ENCODE assay signal across 15 mouse cellular contexts in genomic region chr17:7537618-7538266, GRCm38 (mm10).
DNase-seq lines count a peak whose midpoint lies in the region; ATAC-seq and TF ChIP-seq lines count a peak whose summit lies in the region.
"Had no signal": no experiment of that assay in that cellular context is flagged by ENCODE, and none has a peak within 500 bp of the region (broad histone marks: within the 10 kb centered on the region; RNA-seq: fewer than 3 reads in every experiment).

No protein-coding gene starts in this region.

- no peak for TF ChIP-seq CTCF in gastrocnemius, adult 2 months (IDR thresholded peaks at IDR 0.05)
- TF ChIP-seq CTCF in CH12.LX (conservative IDR thresholded peaks at IDR 0.05 in 1 of 2, IDR thresholded peaks at IDR 0.05 in 1 of 2; ENCODE audit: low read depth in 2 of 2, low read length in 2 of 2), result no peak

- no peak for TF ChIP-seq POLR2A in CH12.LX (IDR thresholded peaks at IDR 0.05; ENCODE audit: low read depth, low read length)

- dilution Hi-C loops in CH12.LX (cut with MboI; ENCODE audit: extremely low pct_ligation_motif_present, extremely low pct_unique_long_range_greater_than_20kb, low sequenced_read_pairs), result no loop called here

- in situ Hi-C loops in CH12.LX (cut with MboI; ENCODE audit: low pct_ligation_motif_present, low pct_unique_long_range_greater_than_20kb, low sequenced_read_pairs), result no loop called here

- no peak overlapping the region; the same call in 1 of the 2 replicates for H3K4me3 ChIP-seq in gastrocnemius, adult 2 months
- H3K4me3 ChIP-seq in kidney, embryonic 14.5 days (ENCODE audit: low read length), result no peak overlapping the region
- H3K4me3 ChIP-seq in CH12.LX (replicated peaks in 1 of 3; ENCODE audit: low read depth in 2 of 3, low read length in 2 of 3, poor library complexity in 1 of 3), result no peak overlapping the region
- no peak overlapping the region for H3K4me3 ChIP-seq in embryonic facial prominence, embryonic 14.5 days (ENCODE audit: low read depth, low read length)
- H3K4me3 ChIP-seq: liver, embryonic 15.5 days; myocyte had no signal

- no peak for TF ChIP-seq RAD21 in CH12.LX (IDR thresholded peaks at IDR 0.05; ENCODE audit: low read depth, low read length)

- TF ChIP-seq EP300 in CH12.LX (IDR thresholded peaks at IDR 0.05; ENCODE audit: low read length), result no peak

- no peaks in the 10 kb centered on the region for H3K27me3 ChIP-seq in kidney, embryonic 14.5 days (ENCODE audit: control insufficient read depth, insufficient read depth, low read length)
- H3K27me3 ChIP-seq in CH12.LX (replicated peaks), result no peaks in the 10 kb centered on the region
- no peaks in the 10 kb centered on the region for H3K27me3 ChIP-seq in embryonic facial prominence, embryonic 14.5 days (replicated peaks; ENCODE audit: control insufficient read depth, insufficient read depth, low read length)
- H3K27me3 ChIP-seq: liver, embryonic 15.5 days had no signal

- no peak overlapping the region for H3K9ac ChIP-seq in kidney, embryonic 14.5 days (ENCODE audit: low read depth, low read length)
- no peak overlapping the region for H3K9ac ChIP-seq in CH12.LX (ENCODE audit: insufficient read depth, low read depth)
- no peak overlapping the region for H3K9ac ChIP-seq in embryonic facial prominence, embryonic 14.5 days (ENCODE audit: low read depth, low read length)
- H3K9ac ChIP-seq: liver, embryonic 15.5 days had no signal

- H3K27ac ChIP-seq in gastrocnemius, adult 2 months, result peak overlapping the region; percentile 76
- peak overlapping the region; percentile 42; the same call in 1 of the 2 replicates for H3K27ac ChIP-seq in kidney, embryonic 14.5 days (ENCODE audit: low read depth, low read length)
- H3K27ac ChIP-seq in CH12.LX (ENCODE audit: insufficient read depth, low read depth), result no peak overlapping the region
- H3K27ac ChIP-seq in embryonic facial prominence, embryonic 14.5 days (replicated peaks; ENCODE audit: low read depth, low read length), result no peak overlapping the region; the same call in none of the 2 replicates
- H3K27ac ChIP-seq: liver, embryonic 15.5 days had no signal

- H3K79me2 ChIP-seq in CH12.LX (replicated peaks; ENCODE audit: control insufficient read depth, extremely low read depth, insufficient read depth, poor library complexity, severe bottlenecking), result no peaks in the 10 kb centered on the region

- intact Hi-C loops in gastrocnemius, adult 2 months (cut with DNase I), result no loop called here

- no peaks in the 10 kb centered on the region for H3K36me3 ChIP-seq in kidney, embryonic 14.5 days (ENCODE audit: control insufficient read depth, insufficient read depth, low read length)
- no peaks in the 10 kb centered on the region for H3K36me3 ChIP-seq in CH12.LX (replicated peaks in 1 of 2; ENCODE audit: control insufficient read depth in 1 of 2, insufficient read depth in 1 of 2, low read length in 1 of 2)
- H3K36me3 ChIP-seq in embryonic facial prominence, embryonic 14.5 days (ENCODE audit: control insufficient read depth, insufficient read depth, low read length), result no peaks in the 10 kb centered on the region
- H3K36me3 ChIP-seq: liver, embryonic 15.5 days had no signal

- no peak for DNase-seq in gastrocnemius, adult 2 months
- no peak for DNase-seq in gastrocnemius, adult 8-10 months (ENCODE audit: low spot score in 2 of 2)
- no peak for DNase-seq in kidney, postnatal 25 days
- no peak for DNase-seq in CH12.LX (ENCODE audit: extremely low read depth)
- peak; percentile 79 for DNase-seq in embryonic facial prominence, embryonic 14.5 days (ENCODE audit: low spot score)
- DNase-seq in right cerebral cortex, postnatal 14 days, result no peak
- no peak for DNase-seq in adrenal gland, adult 2 months
- DNase-seq: adrenal gland, adult 8-10 months; B cell, adult 2 months; cerebellum, postnatal 14 days; right cerebral cortex, postnatal 25 days; thymus, postnatal 4 days had no signal

- no peak for ATAC-seq in kidney, embryonic 14.5 days (ENCODE audit: low FRiP score, low TSS enrichment)
- peak; percentile 79 for ATAC-seq in embryonic facial prominence, embryonic 14.5 days (ENCODE audit: low read depth)

- WGBS in kidney, embryonic 14.5 days, result 50% methylated on average over 7 of the region's 7 CpGs
- WGBS in embryonic facial prominence, embryonic 14.5 days, result 46% methylated on average over 7 of the region's 7 CpGs

- no peak overlapping the region for H3K4me2 ChIP-seq in kidney, embryonic 14.5 days (replicated peaks; ENCODE audit: low read depth, low read length)
- H3K4me2 ChIP-seq in CH12.LX (ENCODE audit: insufficient read depth, low read depth, poor library complexity, severe bottlenecking), result no peak overlapping the region
- H3K4me2 ChIP-seq in embryonic facial prominence, embryonic 14.5 days (ENCODE audit: low read depth, low read length), result no peak overlapping the region
- H3K4me2 ChIP-seq: liver, embryonic 15.5 days had no signal

- peaks cover 7% of the 10 kb centered on the region for H3K4me1 ChIP-seq in kidney, embryonic 14.5 days (ENCODE audit: control insufficient read depth, insufficient read depth, low read length)
- H3K4me1 ChIP-seq in CH12.LX (ENCODE audit: control insufficient read depth in 1 of 2, insufficient read depth in 2 of 2), result peaks cover 2 to 5% of the 10 kb centered on the region in 2 experiments; a peak in 1 of 4 replicates
- no peaks in the 10 kb centered on the region; the same call in 1 of the 2 replicates for H3K4me1 ChIP-seq in embryonic facial prominence, embryonic 14.5 days (ENCODE audit: control insufficient read depth, insufficient read depth, low read length)
- H3K4me1 ChIP-seq: liver, embryonic 15.5 days had no signal

- H3K9me3 ChIP-seq in kidney, embryonic 14.5 days (ENCODE audit: control insufficient read depth, low read length), result 0 out of 2 replicates have a peak, but pooled peaks cover 2% of the 10 kb centered on the region
- H3K9me3 ChIP-seq in CH12.LX (replicated peaks; ENCODE audit: low read length), result peaks cover 9% of the 10 kb centered on the region
- H3K9me3 ChIP-seq in embryonic facial prominence, embryonic 14.5 days (ENCODE audit: control insufficient read depth, low read length), result peaks cover 5% of the 10 kb centered on the region; the same call in 1 of the 2 replicates
- H3K9me3 ChIP-seq: liver, embryonic 15.5 days had no signal

TF ChIP-seq in CH12.LX, 34 proteins besides CTCF, POLR2A, EP300 and RAD21:
- TF ChIP-seq HCFC1 (IDR thresholded peaks at IDR 0.05; ENCODE audit: low read depth, low read length) (no peak), CHD2 (IDR thresholded peaks at IDR 0.05; ENCODE audit: low read length) (0 out of 2 replicates have a peak, but pooled peaks have one; percentile 32)

Comparison
In these comparisons a context has a peak if more than half of its experiments do, and no peak if none do; other contexts are left out.
1. H3K27ac ChIP-seq: peak in gastrocnemius, adult 2 months (single experiment) and kidney, embryonic 14.5 days (single experiment); none in CH12.LX (single experiment) and embryonic facial prominence, embryonic 14.5 days (single experiment).